Mouse (Mus musculus): ENCODE data around the gene Fut8. TPM values are rescaled to one million over a fixed set of nuclear protein-coding genes. Genes with fewer than 3 reads are reported as not detected.

Fut8 gene
- polyA plus RNA-seq, 1 experiment from 2014 or later, result 9.7 TPM

DNA sequence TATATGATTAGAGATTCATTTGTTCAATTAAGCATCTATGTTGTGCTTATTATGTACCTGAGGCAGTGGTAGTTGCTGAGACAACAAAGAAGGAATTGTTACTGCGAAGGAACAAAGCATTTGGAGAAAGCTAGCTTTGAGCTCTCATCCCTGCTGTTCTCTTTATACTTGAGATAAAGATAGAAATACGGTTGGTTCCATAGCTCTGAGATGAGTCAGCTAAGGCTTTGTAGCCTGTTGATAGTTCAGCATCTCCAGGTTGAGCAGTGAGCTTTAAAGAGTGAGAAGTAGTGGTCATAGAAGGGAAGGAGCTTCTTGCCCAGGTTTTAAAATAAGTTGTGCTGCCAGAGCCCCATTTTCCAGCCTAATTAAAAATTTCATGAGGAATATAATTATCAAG lies 198.8 kb downstream of the Fut8 start:
- Histone ChIP-seq H3K27me3 (no peaks in the 10 kb centered on the region), H3K9ac (no peak overlapping the region), H3K4me1 (replicated peaks) (no peaks in the 10 kb centered on the region), H3K9me3 (replicated peaks) (no peaks in the 10 kb centered on the region), H3K36me3 (replicated peaks) (no peaks in the 10 kb centered on the region), H3K4me2 (no peak overlapping the region), H3K27ac (replicated peaks) (no peak overlapping the region), H3K4me3 (replicated peaks) (no peak overlapping the region)
- no peak for ATAC-seq (ENCODE audit: insufficient read depth)
- 64% methylated on average over 2 of the region's 2 CpGs for WGBS (ENCODE audit: insufficient replicate concordance)

DNA sequence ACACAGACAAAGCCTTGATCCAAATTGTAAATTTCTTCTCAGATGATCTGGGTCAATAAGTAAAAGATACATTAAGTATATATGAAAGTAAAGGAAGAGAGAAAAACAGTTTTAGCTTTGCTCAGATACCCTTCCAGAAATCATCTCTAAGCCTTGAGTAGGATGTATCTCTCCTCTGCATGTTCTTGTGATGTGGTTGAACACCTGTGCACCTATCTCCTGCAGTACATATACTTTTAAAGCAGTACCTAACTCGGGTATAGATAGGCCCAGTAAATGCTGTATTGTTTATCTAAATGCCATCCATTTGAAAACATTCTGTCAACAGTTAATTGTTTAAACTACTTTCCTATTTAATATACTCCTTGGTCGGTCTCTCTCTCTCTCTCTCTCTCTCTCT lies 212.9 kb downstream of the Fut8 start:
- Histone ChIP-seq H3K4me2 (no peak overlapping the region), H3K27me3 (no peaks in the 10 kb centered on the region), H3K27ac (replicated peaks) (no peak overlapping the region), H3K4me1 (replicated peaks) (no peaks in the 10 kb centered on the region), H3K36me3 (replicated peaks) (no peaks in the 10 kb centered on the region), H3K9me3 (replicated peaks) (no peaks in the 10 kb centered on the region), H3K9ac (no peak overlapping the region), H3K4me3 (replicated peaks) (no peak overlapping the region)
- no peak for ATAC-seq (ENCODE audit: insufficient read depth)
- 63% methylated on average over 2 of the region's 2 CpGs for WGBS (ENCODE audit: insufficient replicate concordance)

DNA sequence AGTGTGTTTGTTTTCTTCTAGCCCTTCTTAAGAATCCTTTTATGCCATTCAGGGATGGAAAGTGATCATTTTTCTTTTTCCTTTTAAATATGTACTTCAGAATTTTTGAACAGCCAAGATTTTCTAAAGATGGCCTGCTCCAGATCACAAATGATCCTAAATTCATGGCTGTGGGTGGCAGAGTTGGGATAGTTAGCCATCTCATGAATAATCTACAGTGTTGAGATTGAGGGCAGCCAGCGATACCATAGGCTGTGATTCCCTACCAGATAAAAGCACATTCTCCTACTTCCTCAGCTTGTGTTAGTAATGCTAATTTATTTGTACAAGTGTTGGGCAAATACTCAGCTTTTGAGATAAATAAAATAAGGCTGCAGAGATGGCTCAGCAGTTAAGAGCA lies 228.3 kb downstream of the Fut8 start:
- Histone ChIP-seq H3K27ac (replicated peaks) (no peak overlapping the region), H3K4me2 (no peak overlapping the region), H3K4me1 (replicated peaks) (no peaks in the 10 kb centered on the region), H3K36me3 (replicated peaks) (no peaks in the 10 kb centered on the region), H3K4me3 (replicated peaks) (no peak overlapping the region), H3K9me3 (replicated peaks) (no peaks in the 10 kb centered on the region), H3K27me3 (no peaks in the 10 kb centered on the region), H3K9ac (no peak overlapping the region)
- no peak for ATAC-seq (ENCODE audit: insufficient read depth)
- WGBS (ENCODE audit: insufficient replicate concordance), result 67% methylated on average over 1 of the region's 1 CpGs

DNA sequence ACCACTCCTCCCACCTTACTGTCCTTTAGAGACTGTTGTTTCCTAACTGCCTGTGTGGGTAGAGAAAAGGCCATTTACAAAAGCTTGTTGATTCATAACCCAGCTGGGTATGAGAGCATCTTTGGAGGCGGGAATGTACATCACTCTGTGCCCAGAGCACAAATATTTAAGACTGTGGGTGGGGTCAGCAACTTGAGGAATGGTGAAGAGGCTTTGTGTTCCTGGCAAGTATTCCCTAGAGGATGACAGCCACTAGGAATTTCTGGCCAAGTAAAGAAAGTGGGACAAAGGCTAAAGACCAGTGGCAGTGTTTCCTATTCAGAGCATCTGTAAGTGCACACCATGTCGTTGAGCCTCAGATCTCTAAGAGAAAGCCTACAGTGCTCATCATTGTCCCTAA lies 242.0 kb downstream of the Fut8 start:
- H3K27ac ChIP-seq (replicated peaks), result no peak overlapping the region
- no peak overlapping the region for H3K4me3 ChIP-seq (replicated peaks)
- H3K9me3 ChIP-seq (replicated peaks), result no peaks in the 10 kb centered on the region
- no peak for ATAC-seq (ENCODE audit: insufficient read depth)
- H3K36me3 ChIP-seq (replicated peaks), result no peaks in the 10 kb centered on the region
- no peaks in the 10 kb centered on the region for H3K27me3 ChIP-seq
- no peak overlapping the region for H3K4me2 ChIP-seq
- H3K4me1 ChIP-seq (replicated peaks), result no peaks in the 10 kb centered on the region
- H3K9ac ChIP-seq, result no peak overlapping the region
- WGBS (ENCODE audit: insufficient replicate concordance), result 63% methylated on average over 2 of the region's 2 CpGs

DNA sequence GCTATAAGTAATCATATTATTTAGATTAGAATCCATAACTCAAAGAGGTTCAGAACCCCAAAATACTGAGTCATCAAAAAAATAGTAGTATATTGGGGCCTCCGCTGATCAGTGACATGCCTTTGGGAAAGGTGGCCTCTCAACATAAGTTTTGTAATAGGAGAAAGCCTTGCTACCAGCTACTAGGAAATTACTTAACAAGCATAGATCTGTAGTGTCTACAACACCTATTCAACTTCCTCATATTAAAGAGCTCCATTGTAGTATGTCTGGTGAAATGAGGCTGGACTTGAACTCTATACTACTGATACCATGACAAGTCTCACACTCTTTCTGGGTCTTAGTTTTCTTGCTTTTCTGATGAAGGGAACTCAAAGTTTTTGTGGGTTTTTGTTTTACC lies 243.2 kb downstream of the Fut8 start:
- Histone ChIP-seq H3K4me3 (replicated peaks) (no peak overlapping the region), H3K9me3 (replicated peaks) (no peaks in the 10 kb centered on the region), H3K36me3 (replicated peaks) (no peaks in the 10 kb centered on the region), H3K4me2 (no peak overlapping the region), H3K4me1 (replicated peaks) (no peaks in the 10 kb centered on the region), H3K27me3 (no peaks in the 10 kb centered on the region), H3K27ac (replicated peaks) (no peak overlapping the region), H3K9ac (no peak overlapping the region)
- no peak for ATAC-seq (ENCODE audit: insufficient read depth)
- 85% methylated on average over 1 of the region's 1 CpGs for WGBS (ENCODE audit: insufficient replicate concordance)

DNA sequence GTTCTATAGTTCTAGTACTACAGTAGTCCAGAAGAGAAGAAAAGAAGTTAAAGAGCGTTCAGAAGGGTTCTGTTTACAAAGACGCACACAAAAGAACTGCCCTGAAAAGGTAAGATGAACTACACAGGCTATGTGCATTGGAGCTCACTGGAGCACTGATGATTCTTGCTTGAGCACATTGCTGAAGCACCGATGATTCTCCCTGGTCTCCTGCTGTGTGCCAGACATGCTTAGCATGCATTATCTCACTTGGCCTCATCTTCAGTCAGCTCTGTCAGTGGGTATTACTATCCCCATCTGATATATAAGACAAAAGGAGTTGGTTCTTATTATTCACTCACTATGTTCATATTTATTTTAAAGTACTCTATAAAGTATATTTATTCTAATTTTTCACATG lies 243.9 kb downstream of the Fut8 start:
- ATAC-seq (ENCODE audit: insufficient read depth), result no peak
- Histone ChIP-seq H3K9ac (no peak overlapping the region), H3K9me3 (replicated peaks) (no peaks in the 10 kb centered on the region), H3K4me1 (replicated peaks) (no peaks in the 10 kb centered on the region), H3K27me3 (no peaks in the 10 kb centered on the region), H3K4me3 (replicated peaks) (no peak overlapping the region), H3K4me2 (no peak overlapping the region), H3K36me3 (replicated peaks) (no peaks in the 10 kb centered on the region), H3K27ac (replicated peaks) (no peak overlapping the region)
- WGBS (ENCODE audit: insufficient replicate concordance), result 62% methylated on average over 3 of the region's 3 CpGs

DNA sequence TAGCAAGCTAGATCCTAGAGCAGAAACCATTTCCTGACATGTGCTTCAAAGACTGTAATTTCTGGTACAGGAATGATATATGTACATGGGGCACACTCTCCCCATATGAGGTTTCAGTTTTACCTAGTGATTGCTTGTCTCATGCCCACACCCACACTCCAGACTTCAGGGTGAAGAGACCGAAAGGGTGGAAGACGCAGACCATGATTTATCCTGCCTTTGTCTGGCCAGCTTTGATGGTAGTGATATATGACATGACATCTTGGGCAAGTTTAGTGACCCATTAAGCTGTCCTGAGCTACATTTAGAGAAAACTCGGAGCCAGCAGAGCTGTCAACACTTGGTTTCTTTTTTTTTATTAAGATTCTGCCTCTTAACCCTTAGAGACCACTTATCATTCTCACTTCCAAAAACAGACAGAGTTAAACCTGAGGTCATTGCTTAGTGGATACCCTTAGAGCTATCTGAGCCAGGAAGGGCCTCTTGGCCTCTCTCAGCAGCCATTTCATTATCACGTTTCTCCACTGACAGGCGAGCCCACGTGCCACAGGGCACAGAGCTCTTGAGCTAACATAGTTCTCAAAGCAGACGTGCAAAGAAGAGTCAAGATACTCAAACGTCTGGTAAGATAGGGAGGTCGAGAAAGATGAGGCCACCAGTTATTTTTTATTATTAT lies 245.4 kb downstream of the Fut8 start:
- Histone ChIP-seq H3K9ac (no peak overlapping the region), H3K4me2 (no peak overlapping the region), H3K9me3 (replicated peaks) (no peaks in the 10 kb centered on the region), H3K36me3 (replicated peaks) (no peaks in the 10 kb centered on the region), H3K4me3 (replicated peaks) (no peak overlapping the region), H3K4me1 (replicated peaks) (no peaks in the 10 kb centered on the region), H3K27ac (replicated peaks) (no peak overlapping the region), H3K27me3 (no peaks in the 10 kb centered on the region)
- 33% methylated on average over 9 of the region's 9 CpGs for WGBS (ENCODE audit: insufficient replicate concordance)
- ATAC-seq (ENCODE audit: insufficient read depth), result no peak

DNA sequence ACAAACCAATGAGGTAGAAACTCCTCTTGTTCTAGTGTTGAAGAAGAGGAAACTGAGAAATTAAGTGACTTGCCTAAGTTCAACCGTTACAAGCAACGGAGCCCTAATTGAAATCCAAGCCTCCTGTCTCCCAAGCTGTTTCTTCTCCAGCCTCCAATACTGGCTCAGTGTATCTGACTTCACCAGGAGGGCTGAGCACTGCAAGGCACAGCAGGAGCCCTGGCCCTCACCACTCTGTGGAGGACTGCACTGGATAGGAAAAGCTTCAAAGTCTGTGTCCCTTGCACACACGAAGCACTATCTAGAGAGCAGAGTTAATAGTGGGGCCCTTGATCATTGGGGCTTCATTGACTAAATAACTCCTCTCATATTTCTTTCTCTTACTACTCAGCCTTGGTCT lies 246.8 kb downstream of the Fut8 start:
- Histone ChIP-seq H3K36me3 (replicated peaks) (no peaks in the 10 kb centered on the region), H3K9me3 (replicated peaks) (no peaks in the 10 kb centered on the region), H3K4me1 (replicated peaks) (no peaks in the 10 kb centered on the region), H3K27me3 (no peaks in the 10 kb centered on the region), H3K4me2 (no peak overlapping the region), H3K9ac (no peak overlapping the region), H3K4me3 (replicated peaks) (no peak overlapping the region), H3K27ac (replicated peaks) (no peak overlapping the region)
- 64% methylated on average over 3 of the region's 3 CpGs for WGBS (ENCODE audit: insufficient replicate concordance)
- ATAC-seq (ENCODE audit: insufficient read depth), result no peak

DNA sequence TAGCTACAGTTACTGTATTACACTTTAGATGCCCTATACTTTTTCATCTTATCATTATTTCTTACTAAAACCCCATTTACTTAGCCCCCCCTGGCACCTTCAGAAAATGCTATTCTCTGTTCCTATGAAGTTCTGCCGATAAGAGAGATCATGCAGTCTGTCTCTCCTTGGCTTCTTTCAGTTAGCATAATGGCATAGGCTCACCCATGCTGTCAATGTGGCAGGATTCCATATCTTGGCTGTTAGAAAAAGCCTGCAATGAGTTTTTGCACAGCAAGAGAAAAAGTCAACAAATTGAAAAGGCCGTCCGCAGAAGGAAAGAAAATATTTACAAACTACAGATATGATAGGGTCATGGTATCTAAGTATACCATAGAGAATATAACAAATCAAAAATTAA lies 253.6 kb downstream of the Fut8 start:
- Histone ChIP-seq H3K9ac (no peak overlapping the region), H3K4me1 (replicated peaks) (no peaks in the 10 kb centered on the region), H3K27me3 (no peaks in the 10 kb centered on the region), H3K4me2 (no peak overlapping the region), H3K4me3 (replicated peaks) (no peak overlapping the region), H3K27ac (replicated peaks) (no peak overlapping the region), H3K36me3 (replicated peaks) (no peaks in the 10 kb centered on the region), H3K9me3 (replicated peaks) (no peaks in the 10 kb centered on the region)
- ATAC-seq (ENCODE audit: insufficient read depth), result no peak
- 71% methylated on average over 3 of the region's 3 CpGs for WGBS (ENCODE audit: insufficient replicate concordance)

DNA sequence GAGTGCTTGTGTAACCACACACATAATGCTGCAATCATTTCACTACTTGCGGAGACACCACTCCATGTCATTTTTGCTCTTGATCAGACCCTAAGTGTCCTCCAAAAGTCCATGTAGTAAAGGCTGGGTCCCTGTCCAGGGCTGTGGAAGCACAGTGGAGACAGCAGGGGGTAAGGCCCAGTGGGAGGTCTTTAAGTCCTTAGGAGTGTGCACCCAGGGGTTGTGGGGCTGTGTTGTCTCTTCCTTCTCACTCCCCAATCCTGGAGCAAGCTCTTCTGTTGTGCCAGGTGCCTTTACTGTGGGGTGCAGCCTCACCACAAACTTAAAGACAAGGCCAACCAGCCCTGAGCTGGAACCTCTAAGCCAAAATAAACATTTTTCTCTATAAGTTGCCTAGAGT lies 257.9 kb downstream of the Fut8 start:
- Histone ChIP-seq H3K36me3 (replicated peaks) (no peaks in the 10 kb centered on the region), H3K4me2 (no peak overlapping the region), H3K4me1 (replicated peaks) (no peaks in the 10 kb centered on the region), H3K4me3 (replicated peaks) (no peak overlapping the region), H3K27me3 (no peaks in the 10 kb centered on the region), H3K9ac (no peak overlapping the region), H3K27ac (replicated peaks) (no peak overlapping the region), H3K9me3 (replicated peaks) (no peaks in the 10 kb centered on the region)
- WGBS (ENCODE audit: insufficient replicate concordance), result 86% methylated on average over 1 of the region's 1 CpGs
- ATAC-seq (ENCODE audit: insufficient read depth), result no peak

DNA sequence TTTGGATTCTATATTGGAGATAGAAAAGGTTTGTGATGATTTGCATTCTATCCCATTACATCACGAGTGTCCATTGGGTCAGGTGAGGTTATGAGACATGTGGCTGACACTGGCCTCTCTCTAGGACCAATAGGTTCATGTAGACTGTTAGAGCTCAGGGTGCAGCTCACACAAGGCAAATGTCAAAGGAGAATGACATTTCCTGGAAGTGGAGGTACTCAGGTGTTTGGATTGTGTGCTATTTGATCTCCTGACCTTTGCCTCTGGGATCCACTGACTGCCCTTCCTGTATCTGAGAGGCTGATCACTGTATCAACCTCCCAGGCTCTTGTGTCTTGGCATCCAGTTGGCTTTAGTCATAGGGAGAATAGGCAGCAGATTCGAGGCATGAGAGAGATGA lies 260.2 kb downstream of the Fut8 start:
- no peak for ATAC-seq (ENCODE audit: insufficient read depth)
- Histone ChIP-seq H3K4me2 (no peak overlapping the region), H3K9ac (no peak overlapping the region), H3K36me3 (replicated peaks) (no peaks in the 10 kb centered on the region), H3K4me1 (replicated peaks) (no peaks in the 10 kb centered on the region; the same call in 1 of the 2 replicates), H3K4me3 (replicated peaks) (no peak overlapping the region), H3K27me3 (no peaks in the 10 kb centered on the region), H3K27ac (replicated peaks) (no peak overlapping the region), H3K9me3 (replicated peaks) (no peaks in the 10 kb centered on the region)
- WGBS (ENCODE audit: insufficient replicate concordance), result 41% methylated on average over 2 of the region's 2 CpGs

DNA sequence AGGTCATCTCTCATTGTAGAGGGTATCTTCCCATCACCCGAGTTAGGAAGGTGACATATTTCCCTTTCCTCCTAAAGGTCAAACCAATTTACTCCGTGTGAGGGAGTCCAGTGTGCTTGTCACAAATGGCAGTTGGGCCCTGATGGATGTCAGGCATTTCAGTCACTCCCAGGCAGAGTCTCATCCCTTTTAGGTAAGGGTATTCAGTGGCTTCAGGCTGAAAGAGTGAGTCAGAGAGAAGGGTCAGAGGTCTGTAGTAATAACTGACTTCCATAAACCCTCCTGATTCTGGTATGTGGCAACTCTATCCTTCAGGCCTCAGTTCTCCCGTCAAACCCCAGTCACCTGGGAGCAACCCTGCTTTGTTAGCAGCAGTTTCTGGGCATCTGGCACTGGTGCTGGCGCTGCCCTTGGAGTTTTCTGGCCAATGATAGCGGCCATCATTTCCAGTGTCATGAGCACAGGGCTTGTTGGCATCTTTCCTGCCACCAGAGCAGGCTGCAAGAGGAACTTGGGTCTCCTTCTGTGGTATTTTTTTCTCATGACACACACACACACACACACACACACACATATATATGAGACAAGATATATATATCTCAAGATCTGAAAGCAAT lies 262.6 kb downstream of the Fut8 start:
- WGBS (ENCODE audit: insufficient replicate concordance), result 45% methylated on average over 5 of the region's 5 CpGs
- Histone ChIP-seq H3K27me3 (no peaks in the 10 kb centered on the region), H3K4me2 (no peak overlapping the region), H3K9me3 (replicated peaks) (no peaks in the 10 kb centered on the region), H3K27ac (replicated peaks) (no peak overlapping the region), H3K36me3 (replicated peaks) (no peaks in the 10 kb centered on the region), H3K4me3 (replicated peaks) (no peak overlapping the region), H3K9ac (no peak overlapping the region), H3K4me1 (replicated peaks) (no peaks in the 10 kb centered on the region; the same call in 1 of the 2 replicates)
- ATAC-seq (ENCODE audit: insufficient read depth), result no peak

Measured in liver, embryonic 15.5 days (tissue).